Mouse (Mus musculus) olfactory bulb, adult 2 months (tissue): ENCODE measurements around the gene Jph4.

Experiments
- CTCF ChIP-seq: fragments of 200-500 bp; IDR thresholded peaks from 2 replicates; pipeline ENCODE4 v1.5.1; 2012; ENCODE audit warnings: low read depth, mild to moderate bottlenecking, low read length, moderate library complexity; ENCODE audit not compliant: insufficient read depth
- POLR2A ChIP-seq: fragments of 200-500 bp; IDR thresholded peaks from 2 replicates; pipeline ENCODE4 v1.6.1; 2012; ENCODE audit warnings: mild to moderate bottlenecking, low read depth, low read length, moderate library complexity; ENCODE audit not compliant: insufficient read depth

- TF ChIP-seq POLR2A (no peak), CTCF (no peak)
Measured at GRCm38 (mm10) chr14:55110076-55110475, 6.7 kb downstream of the Jph4 start.
